Mouse (Mus musculus): ENCODE measurements at regions not wholly inside any gene's neighbourhood (a gene's known extent, or its start where the extent isn't known, plus 50 kb on each side); places are given as distances from the start of the nearest gene placed in this dataset.

DNA sequence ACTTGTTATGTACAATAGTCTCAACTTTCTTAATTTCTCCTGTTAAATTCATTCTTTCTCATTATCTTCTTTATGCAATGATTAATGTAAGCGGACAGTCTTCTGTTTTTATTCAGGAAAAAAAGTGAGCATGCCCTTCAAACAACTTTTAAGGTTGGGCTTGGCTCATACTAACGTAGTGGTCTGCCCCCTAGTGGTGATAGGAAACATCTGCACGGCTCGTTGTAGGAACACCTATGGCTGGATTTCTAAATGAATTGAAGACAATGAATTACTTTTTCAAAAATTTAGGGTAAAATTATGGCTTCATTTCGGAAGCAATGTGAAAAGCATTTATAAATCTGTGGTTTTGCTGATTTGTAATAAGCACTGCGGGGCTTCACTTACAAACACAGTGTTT is 112.6 kb upstream of the Stxbp6 start:
- TF ChIP-seq USF2 (IDR thresholded peaks at IDR 0.05; ENCODE audit: borderline replicate concordance in 1 of 2, insufficient read depth in 1 of 2, low read depth in 1 of 2, low read length in 2 of 2): no peak
- TF ChIP-seq UBTF (IDR thresholded peaks at IDR 0.05; ENCODE audit: borderline replicate concordance, insufficient read depth, low read depth, low read length): no peak
- no peak for TF ChIP-seq EP300 (IDR thresholded peaks at IDR 0.05; ENCODE audit: low read depth in 1 of 2, low read length in 2 of 2)
- TF ChIP-seq ZC3H11A (IDR thresholded peaks at IDR 0.05; ENCODE audit: low read depth, low read length): peak; percentile 53
- TF ChIP-seq MYB (IDR thresholded peaks at IDR 0.05; ENCODE audit: low read depth, low read length): no peak
- TF ChIP-seq CTCF (IDR thresholded peaks at IDR 0.05 in 2 of 3, conservative IDR thresholded peaks at IDR 0.05 in 1 of 3; ENCODE audit: control insufficient read depth in 1 of 3, insufficient read depth in 1 of 3, low read depth in 2 of 3, low read length in 3 of 3, poor library complexity in 1 of 3, severe bottlenecking in 1 of 3): peak; percentile 64 to 72 (median 64)
- no peak for TF ChIP-seq ELF1 (IDR thresholded peaks at IDR 0.05; ENCODE audit: low read depth, low read length)
- no peak for TF ChIP-seq MXI1 (IDR thresholded peaks at IDR 0.05; ENCODE audit: low read depth, low read length)
- TF ChIP-seq USF1 (IDR thresholded peaks at IDR 0.05; ENCODE audit: low read depth, low read length): no peak
- TF ChIP-seq ZMIZ1 (IDR thresholded peaks at IDR 0.05; ENCODE audit: low read depth, low read length): no peak
- TF ChIP-seq BHLHE40 (IDR thresholded peaks at IDR 0.05; ENCODE audit: borderline replicate concordance, low read depth, low read length): 0 out of 2 replicates have a peak, but pooled peaks have one; percentile 10
- no peak for TF ChIP-seq ZKSCAN1 (IDR thresholded peaks at IDR 0.05; ENCODE audit: low read depth, low read length)
- TF ChIP-seq MAFK (IDR thresholded peaks at IDR 0.05; ENCODE audit: borderline replicate concordance, low read depth, low read length): no peak
- TF ChIP-seq TAL1 (IDR thresholded peaks at IDR 0.05; ENCODE audit: low read length): no peak
- no peak for TF ChIP-seq NELFE (IDR thresholded peaks at IDR 0.05; ENCODE audit: low read depth, low read length)
- no peak for TF ChIP-seq POLR2AphosphoS2 (IDR thresholded peaks at IDR 0.05; ENCODE audit: low read length)
- no peak for TF ChIP-seq MEF2A (IDR thresholded peaks at IDR 0.05; ENCODE audit: extremely low read depth, insufficient replicate concordance, low read depth, low read length, poor library complexity, severe bottlenecking)
- TF ChIP-seq POLR2AphosphoS5 (IDR thresholded peaks at IDR 0.05; ENCODE audit: borderline replicate concordance, low read depth, low read length): no peak
- TF ChIP-seq RCOR1 (IDR thresholded peaks at IDR 0.05; ENCODE audit: low read depth, low read length): no peak
- TF ChIP-seq TBP (IDR thresholded peaks at IDR 0.05; ENCODE audit: low read depth, low read length): no peak
- peak; percentile 57 for TF ChIP-seq RAD21 (IDR thresholded peaks at IDR 0.05; ENCODE audit: low read depth, low read length)
- TF ChIP-seq NRF1 (IDR thresholded peaks at IDR 0.05; ENCODE audit: insufficient read depth, low read depth, low read length, poor library complexity, severe bottlenecking): no peak
- peak; percentile 68 for TF ChIP-seq SMC3 (IDR thresholded peaks at IDR 0.05; ENCODE audit: low read depth, low read length)
- no peak for TF ChIP-seq E2F4 (IDR thresholded peaks at IDR 0.05; ENCODE audit: borderline replicate concordance, low read depth, low read length)
- no peak overlapping the region for H3K4me3 ChIP-seq (ENCODE audit: control insufficient read depth in 1 of 2, insufficient read depth in 1 of 2, low read depth in 2 of 2, low read length in 2 of 2)
- no peaks in the 10 kb centered on the region for H3K79me2 ChIP-seq (ENCODE audit: control insufficient read depth, insufficient read depth, low read length, poor library complexity)
- no peaks in the 10 kb centered on the region for H3K9me3 ChIP-seq (replicated peaks; ENCODE audit: insufficient read depth, low read length)
- DNase-seq (ENCODE audit: low read depth, low spot score): peak; percentile 60
- no peak overlapping the region for H3K9ac ChIP-seq (ENCODE audit: control insufficient read depth, low read depth, low read length, poor library complexity, severe bottlenecking)
- H3K27me3 ChIP-seq (ENCODE audit: control insufficient read depth in 1 of 2, insufficient read depth in 2 of 2, low read length in 2 of 2): no peaks in the 10 kb centered on the region
- H3K27ac ChIP-seq (ENCODE audit: control insufficient read depth, low read depth, low read length): no peak overlapping the region
- no peaks in the 10 kb centered on the region for H3K36me3 ChIP-seq (ENCODE audit: control insufficient read depth in 1 of 2, insufficient read depth in 2 of 2, low read length in 2 of 2)
- H3K4me1 ChIP-seq (ENCODE audit: control insufficient read depth in 1 of 2, insufficient read depth in 2 of 2, low read length in 2 of 2): no peaks in the 10 kb centered on the region

Data from MEL (cell line).